9 mouse cellular contexts compared by ENCODE assay signal in genomic region chrX:166773408-166773854, GRCm38 (mm10).
DNase-seq lines count a peak whose midpoint lies in the region; ATAC-seq and TF ChIP-seq lines count a peak whose summit lies in the region.
"Had no signal": no experiment of that assay in that cellular context is flagged by ENCODE, and none has a peak within 500 bp of the region (broad histone marks: within the 10 kb centered on the region; RNA-seq: fewer than 3 reads in every experiment).

No protein-coding gene starts in this region.

- no peaks in the 10 kb centered on the region; the same call in none of the 2 replicates for H3K27me3 ChIP-seq in hindbrain, embryonic 11.5 days (ENCODE audit: control insufficient read depth, insufficient read depth, low read length)
- 0 out of 2 replicates have a peak, but pooled peaks cover 5% of the 10 kb centered on the region for H3K27me3 ChIP-seq in hindbrain, embryonic 16.5 days (replicated peaks; ENCODE audit: control insufficient read depth, insufficient read depth, low read length)
- H3K27me3 ChIP-seq in kidney, embryonic 15.5 days, result peaks cover 34% of the 10 kb centered on the region
- H3K27me3 ChIP-seq in midbrain, embryonic 13.5 days, result peaks cover 36% of the 10 kb centered on the region; the same call in 1 of the 2 replicates

- no peak overlapping the region for H3K9ac ChIP-seq in hindbrain, embryonic 11.5 days (ENCODE audit: low read depth, low read length)
- H3K9ac ChIP-seq in hindbrain, embryonic 16.5 days (ENCODE audit: low read depth, low read length), result no peak overlapping the region
- no peak overlapping the region for H3K9ac ChIP-seq in kidney, embryonic 15.5 days
- H3K9ac ChIP-seq in midbrain, embryonic 13.5 days (replicated peaks), result no peak overlapping the region
- H3K9ac ChIP-seq: embryonic facial prominence, embryonic 13.5 days had no signal

- WGBS in hindbrain, embryonic 11.5 days, result 17% methylated on average over 6 of the region's 6 CpGs
- 18% methylated on average over 6 of the region's 6 CpGs for WGBS in hindbrain, embryonic 16.5 days
- WGBS in kidney, embryonic 15.5 days, result 25% methylated on average over 6 of the region's 6 CpGs
- 19% methylated on average over 6 of the region's 6 CpGs for WGBS in midbrain, embryonic 13.5 days

- H3K4me2 ChIP-seq in hindbrain, embryonic 11.5 days (replicated peaks; ENCODE audit: low read depth, low read length), result no peak overlapping the region
- H3K4me2 ChIP-seq in hindbrain, embryonic 16.5 days (ENCODE audit: low read length), result no peak overlapping the region
- no peak overlapping the region for H3K4me2 ChIP-seq in kidney, embryonic 15.5 days
- no peak overlapping the region for H3K4me2 ChIP-seq in midbrain, embryonic 13.5 days (replicated peaks)
- H3K4me2 ChIP-seq: embryonic facial prominence, embryonic 13.5 days had no signal

- peak; percentile 84 for ATAC-seq in hindbrain, embryonic 11.5 days (ENCODE audit: low FRiP score)
- ATAC-seq in hindbrain, embryonic 16.5 days, result no peak
- ATAC-seq in kidney, embryonic 15.5 days (replicated peaks; ENCODE audit: low FRiP score), result peak; percentile 78
- ATAC-seq in midbrain, embryonic 13.5 days, result peak; percentile 58; the same call in 1 of the 2 replicates

- H3K4me1 ChIP-seq in hindbrain, embryonic 11.5 days (replicated peaks; ENCODE audit: control insufficient read depth, insufficient read depth, low read length), result no peaks in the 10 kb centered on the region
- no peaks in the 10 kb centered on the region for H3K4me1 ChIP-seq in hindbrain, embryonic 16.5 days (ENCODE audit: control insufficient read depth, insufficient read depth, low read depth, low read length)
- H3K4me1 ChIP-seq in kidney, embryonic 15.5 days, result 0 out of 2 replicates have a peak, but pooled peaks cover 3% of the 10 kb centered on the region
- peaks cover 4% of the 10 kb centered on the region for H3K4me1 ChIP-seq in midbrain, embryonic 13.5 days (replicated peaks)
- H3K4me1 ChIP-seq: embryonic facial prominence, embryonic 13.5 days had no signal

- H3K9me3 ChIP-seq in hindbrain, embryonic 11.5 days (ENCODE audit: control insufficient read depth, low read length), result no peaks in the 10 kb centered on the region
- no peaks in the 10 kb centered on the region for H3K9me3 ChIP-seq in hindbrain, embryonic 16.5 days (ENCODE audit: control insufficient read depth, low read length)
- H3K9me3 ChIP-seq in kidney, embryonic 15.5 days (replicated peaks), result no peaks in the 10 kb centered on the region
- no peaks in the 10 kb centered on the region for H3K9me3 ChIP-seq in midbrain, embryonic 13.5 days
- H3K9me3 ChIP-seq: embryonic facial prominence, embryonic 13.5 days had no signal

- no peak for TF ChIP-seq CTCF in layer of hippocampus, adult 2 months (conservative IDR thresholded peaks at IDR 0.05)

- no peak overlapping the region for H3K27ac ChIP-seq in hindbrain, embryonic 11.5 days (ENCODE audit: low read depth, low read length)
- H3K27ac ChIP-seq in hindbrain, embryonic 16.5 days (ENCODE audit: low read depth, low read length), result no peak overlapping the region
- no peak overlapping the region for H3K27ac ChIP-seq in kidney, embryonic 15.5 days
- no peak overlapping the region for H3K27ac ChIP-seq in midbrain, embryonic 13.5 days
- no peak overlapping the region for H3K27ac ChIP-seq in layer of hippocampus, adult 2 months
- H3K27ac ChIP-seq: embryonic facial prominence, embryonic 13.5 days had no signal

- no peaks in the 10 kb centered on the region for H3K36me3 ChIP-seq in hindbrain, embryonic 11.5 days (ENCODE audit: control insufficient read depth, insufficient read depth, low read length)
- no peaks in the 10 kb centered on the region for H3K36me3 ChIP-seq in hindbrain, embryonic 16.5 days (ENCODE audit: control insufficient read depth, insufficient read depth, low read length)
- H3K36me3 ChIP-seq in kidney, embryonic 15.5 days, result no peaks in the 10 kb centered on the region
- H3K36me3 ChIP-seq in midbrain, embryonic 13.5 days, result no peaks in the 10 kb centered on the region
- H3K36me3 ChIP-seq: embryonic facial prominence, embryonic 13.5 days had no signal

- no peak overlapping the region for H3K4me3 ChIP-seq in hindbrain, embryonic 11.5 days (ENCODE audit: low read depth, low read length)
- no peak overlapping the region for H3K4me3 ChIP-seq in hindbrain, embryonic 16.5 days (ENCODE audit: low read length)
- H3K4me3 ChIP-seq in kidney, embryonic 15.5 days (replicated peaks), result no peak overlapping the region
- H3K4me3 ChIP-seq in midbrain, embryonic 13.5 days (replicated peaks), result no peak overlapping the region
- H3K4me3 ChIP-seq in layer of hippocampus, adult 2 months, result no peak overlapping the region
- H3K4me3 ChIP-seq: embryonic facial prominence, embryonic 13.5 days had no signal

- DNase-seq in hindbrain, embryonic 11.5 days (ENCODE audit: low spot score), result peak; percentile 60
- peak; percentile 70 for DNase-seq in ZHBTc4 (ENCODE audit: low read depth, low spot score)
- DNase-seq in layer of hippocampus, adult 2 months (ENCODE audit: low spot score in 2 of 2), result no peak
- no peak for DNase-seq in frontal cortex, adult 2 months (ENCODE audit: extremely low spot score in 1 of 2, low spot score in 1 of 2)
- DNase-seq in right cerebral cortex, postnatal 4 days, result no peak

Comparison
In these comparisons a context has a peak if more than half of its experiments do, and no peak if none do; other contexts are left out.
1. DNase-seq: peak in hindbrain, embryonic 11.5 days (single experiment) and ZHBTc4 (single experiment); none in layer of hippocampus, adult 2 months (0 of 2), frontal cortex, adult 2 months (0 of 2) and right cerebral cortex, postnatal 4 days (single experiment).